Mouse (Mus musculus): ENCODE data around the gene Ccn6. TPM values are rescaled to one million over a fixed set of nuclear protein-coding genes. Genes with fewer than 3 reads are reported as not detected.

Ccn6 gene
- polyA plus RNA-seq, 1 experiment from 2014 or later, result 0.56 TPM

- ATAC-seq (ENCODE audit: insufficient read depth, low FRiP score, low TSS enrichment) (no peak), DNase-seq (ENCODE audit: low spot score) (no peak)
- 94% methylated on average over 2 of the region's 2 CpGs for WGBS
- no peak overlapping the region for H3K4me3 ChIP-seq (ENCODE audit: low read depth, low read length)
- no peaks in the 10 kb centered on the region for H3K9me3 ChIP-seq (ENCODE audit: control insufficient read depth, low read length)
- peaks cover 6% of the 10 kb centered on the region; the same call in 1 of the 2 replicates for H3K36me3 ChIP-seq (ENCODE audit: control insufficient read depth, insufficient read depth, low read length)
- H3K27ac ChIP-seq (ENCODE audit: low read depth, low read length), result no peak overlapping the region
- H3K4me2 ChIP-seq (ENCODE audit: low read depth), result no peak overlapping the region
- H3K4me1 ChIP-seq (ENCODE audit: control insufficient read depth, insufficient read depth, low read length), result no peaks in the 10 kb centered on the region
- H3K27me3 ChIP-seq (ENCODE audit: control insufficient read depth, insufficient read depth, low read length), result no peaks in the 10 kb centered on the region
- no peak overlapping the region for H3K9ac ChIP-seq (ENCODE audit: low read length)
Observed at GRCm38 (mm10) chr10:39141401-39141800, 22.2 kb downstream of the Ccn6 start.

GRCm38 (mm10) chr10:39140843-39141242 is 22.8 kb downstream of the Ccn6 start:
- Histone ChIP-seq H3K36me3 (ENCODE audit: control insufficient read depth, insufficient read depth, low read length) (peaks cover 4% of the 10 kb centered on the region; the same call in 1 of the 2 replicates), H3K9ac (ENCODE audit: low read length) (no peak overlapping the region), H3K27me3 (ENCODE audit: control insufficient read depth, insufficient read depth, low read length) (no peaks in the 10 kb centered on the region), H3K4me1 (ENCODE audit: control insufficient read depth, insufficient read depth, low read length) (no peaks in the 10 kb centered on the region), H3K9me3 (ENCODE audit: control insufficient read depth, low read length) (no peaks in the 10 kb centered on the region), H3K4me2 (ENCODE audit: low read depth) (no peak overlapping the region), H3K27ac (ENCODE audit: low read depth, low read length) (no peak overlapping the region), H3K4me3 (ENCODE audit: low read depth, low read length) (no peak overlapping the region)
- WGBS, result 46% methylated on average over 14 of the region's 14 CpGs
- ATAC-seq (ENCODE audit: insufficient read depth, low FRiP score, low TSS enrichment) (peak; percentile 78; the same call in 1 of the 2 replicates), DNase-seq (ENCODE audit: low spot score) (peak; percentile 76)

- no peak overlapping the region for H3K9ac ChIP-seq (ENCODE audit: low read length)
- peaks cover 4% of the 10 kb centered on the region; the same call in 1 of the 2 replicates for H3K36me3 ChIP-seq (ENCODE audit: control insufficient read depth, insufficient read depth, low read length)
- H3K27ac ChIP-seq (ENCODE audit: low read depth, low read length), result no peak overlapping the region
- DNase-seq (ENCODE audit: low spot score) (no peak), ATAC-seq (ENCODE audit: insufficient read depth, low FRiP score, low TSS enrichment) (no peak)
- 86% methylated on average over 6 of the region's 6 CpGs for WGBS
- H3K4me3 ChIP-seq (ENCODE audit: low read depth, low read length), result no peak overlapping the region
- H3K27me3 ChIP-seq (ENCODE audit: control insufficient read depth, insufficient read depth, low read length), result no peaks in the 10 kb centered on the region
- peaks cover 4% of the 10 kb centered on the region; the same call in 1 of the 2 replicates for H3K4me1 ChIP-seq (ENCODE audit: control insufficient read depth, insufficient read depth, low read length)
- no peaks in the 10 kb centered on the region for H3K9me3 ChIP-seq (ENCODE audit: control insufficient read depth, low read length)
- no peak overlapping the region for H3K4me2 ChIP-seq (ENCODE audit: low read depth)
Observed at GRCm38 (mm10) chr10:39138761-39139160, 24.8 kb downstream of the Ccn6 start.

GRCm38 (mm10) chr10:39137766-39138165 is 25.8 kb downstream of the Ccn6 start:
- Histone ChIP-seq H3K27me3 (ENCODE audit: control insufficient read depth, insufficient read depth, low read length) (no peaks in the 10 kb centered on the region), H3K36me3 (ENCODE audit: control insufficient read depth, insufficient read depth, low read length) (peaks cover 3% of the 10 kb centered on the region; the same call in 1 of the 2 replicates)

GRCm38 (mm10) chr10:39133462-39134310 is 29.9 kb downstream of the Ccn6 start, which contains the start of the genes Fam229b and Tube1:
Fam229b (minus strand) TSS chr10:39133914.
Tube1 (plus strand) TSS chr10:39133976.
- 7% methylated on average over 47 of the region's 47 CpGs for WGBS
- Histone ChIP-seq H3K27ac (ENCODE audit: low read depth, low read length) (peak within 1 kb of the TSS; percentile 17; the same call in 1 of the 2 replicates), H3K9ac (ENCODE audit: low read length) (peak within 1 kb of the TSS; percentile 76), H3K4me2 (ENCODE audit: low read depth) (peak within 1 kb of the TSS; percentile 84), H3K4me3 (ENCODE audit: low read depth, low read length) (peak within 1 kb of the TSS; percentile 75), H3K36me3 (ENCODE audit: control insufficient read depth, insufficient read depth, low read length) (0 out of 2 replicates have a peak, but pooled peaks cover 2% of the 10 kb centered on the region), H3K9me3 (ENCODE audit: control insufficient read depth, low read length) (no peaks in the 10 kb centered on the region), H3K4me1 (ENCODE audit: control insufficient read depth, insufficient read depth, low read length) (peaks cover 4% of the 10 kb centered on the region; the same call in 1 of the 2 replicates), H3K27me3 (ENCODE audit: control insufficient read depth, insufficient read depth, low read length) (no peaks in the 10 kb centered on the region)
- ATAC-seq (ENCODE audit: insufficient read depth, low FRiP score, low TSS enrichment) (peak; percentile 91), DNase-seq (ENCODE audit: low spot score) (peak; percentile 93)

More at GRCm38 (mm10) chr10:39137766-39138165, 25.8 kb downstream of the Ccn6 start:
- Histone ChIP-seq H3K9ac (ENCODE audit: low read length) (no peak overlapping the region), H3K4me2 (ENCODE audit: low read depth) (no peak overlapping the region), H3K9me3 (ENCODE audit: control insufficient read depth, low read length) (no peaks in the 10 kb centered on the region), H3K4me1 (ENCODE audit: control insufficient read depth, insufficient read depth, low read length) (peaks cover 4% of the 10 kb centered on the region; the same call in 1 of the 2 replicates), H3K4me3 (ENCODE audit: low read depth, low read length) (no peak overlapping the region), H3K27ac (ENCODE audit: low read depth, low read length) (no peak overlapping the region)
- DNase-seq (ENCODE audit: low spot score) (no peak), ATAC-seq (ENCODE audit: insufficient read depth, low FRiP score, low TSS enrichment) (no peak)
- WGBS, result 92% methylated on average over 3 of the region's 3 CpGs

GRCm38 (mm10) chr10:39121412-39121811 is 42.2 kb downstream of the Ccn6 start:
- DNase-seq (ENCODE audit: low spot score) (no peak), ATAC-seq (ENCODE audit: insufficient read depth, low FRiP score, low TSS enrichment) (no peak)
- Histone ChIP-seq H3K9me3 (ENCODE audit: control insufficient read depth, low read length) (no peaks in the 10 kb centered on the region), H3K9ac (ENCODE audit: low read length) (no peak overlapping the region), H3K4me2 (ENCODE audit: low read depth) (no peak overlapping the region), H3K36me3 (ENCODE audit: control insufficient read depth, insufficient read depth, low read length) (no peaks in the 10 kb centered on the region), H3K27me3 (ENCODE audit: control insufficient read depth, insufficient read depth, low read length) (no peaks in the 10 kb centered on the region), H3K27ac (ENCODE audit: low read depth, low read length) (no peak overlapping the region), H3K4me3 (ENCODE audit: low read depth, low read length) (no peak overlapping the region), H3K4me1 (ENCODE audit: control insufficient read depth, insufficient read depth, low read length) (no peaks in the 10 kb centered on the region)
- WGBS, result 39% methylated on average over 4 of the region's 4 CpGs

- H3K9me3 ChIP-seq (ENCODE audit: control insufficient read depth, low read length), result no peaks in the 10 kb centered on the region
- WGBS, result 67% methylated on average over 4 of the region's 4 CpGs
- H3K36me3 ChIP-seq (ENCODE audit: control insufficient read depth, insufficient read depth, low read length), result no peaks in the 10 kb centered on the region
- no peak for DNase-seq (ENCODE audit: low spot score)
- no peak overlapping the region for H3K9ac ChIP-seq (ENCODE audit: low read length)
- no peak for ATAC-seq (ENCODE audit: insufficient read depth, low FRiP score, low TSS enrichment)
- no peak overlapping the region for H3K4me3 ChIP-seq (ENCODE audit: low read depth, low read length)
- H3K27ac ChIP-seq (ENCODE audit: low read depth, low read length), result no peak overlapping the region
- H3K27me3 ChIP-seq (ENCODE audit: control insufficient read depth, insufficient read depth, low read length), result no peaks in the 10 kb centered on the region
- H3K4me2 ChIP-seq (ENCODE audit: low read depth), result no peak overlapping the region
- no peaks in the 10 kb centered on the region for H3K4me1 ChIP-seq (ENCODE audit: control insufficient read depth, insufficient read depth, low read length)
Observed at GRCm38 (mm10) chr10:39109489-39109874, 54.1 kb downstream of the Ccn6 start.

GRCm38 (mm10) chr10:39108837-39109488 is 54.6 kb downstream of the Ccn6 start:
- ATAC-seq (ENCODE audit: insufficient read depth, low FRiP score, low TSS enrichment) (no peak), DNase-seq (ENCODE audit: low spot score) (no peak)
- H3K9me3 ChIP-seq (ENCODE audit: control insufficient read depth, low read length), result no peaks in the 10 kb centered on the region
- H3K4me2 ChIP-seq (ENCODE audit: low read depth), result no peak overlapping the region
- no peaks in the 10 kb centered on the region for H3K4me1 ChIP-seq (ENCODE audit: control insufficient read depth, insufficient read depth, low read length)
- no peak overlapping the region for H3K4me3 ChIP-seq (ENCODE audit: low read depth, low read length)
- H3K9ac ChIP-seq (ENCODE audit: low read length), result no peak overlapping the region
- no peak overlapping the region for H3K27ac ChIP-seq (ENCODE audit: low read depth, low read length)
- no peaks in the 10 kb centered on the region for H3K27me3 ChIP-seq (ENCODE audit: control insufficient read depth, insufficient read depth, low read length)
- H3K36me3 ChIP-seq (ENCODE audit: control insufficient read depth, insufficient read depth, low read length), result no peaks in the 10 kb centered on the region
- 80% methylated on average over 10 of the region's 10 CpGs for WGBS
